Mouse (Mus musculus) liver, postnatal 0 days (tissue): Measurements from ENCODE around the gene Best1.

Experiments used
- CTCF ChIP-seq: sonication (generic); IDR thresholded peaks from 2 replicates; pipeline ENCODE4 v1.5.1; 2016; ENCODE audit warnings: antibody characterized with exemption, low read depth
- EP300 ChIP-seq: IDR thresholded peaks from 2 replicates; pipeline ENCODE4 v1.6.1; 2016; ENCODE audit warnings: antibody characterized with exemption, low read depth, mild to moderate bottlenecking

DNA sequence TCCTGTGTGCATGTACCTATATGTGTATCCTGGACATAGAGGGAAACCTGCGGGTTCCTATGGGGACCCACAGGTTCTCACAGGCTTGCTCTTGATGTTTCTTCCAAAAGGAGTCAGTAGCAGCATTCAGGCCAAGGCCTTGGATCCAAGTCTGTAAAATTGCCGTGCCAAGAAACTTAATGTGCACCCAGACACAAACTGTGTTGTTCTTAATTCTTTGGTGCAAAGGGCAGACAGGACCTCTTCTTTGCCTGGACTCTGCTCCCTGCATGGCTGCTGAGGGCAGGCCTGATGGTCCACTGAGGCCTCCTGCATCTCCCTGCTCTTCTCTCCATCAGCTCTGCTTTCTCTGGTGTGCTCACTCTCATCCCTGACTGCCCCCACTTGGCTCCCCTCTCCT, 28.3 kb upstream of the Best1 start:
- no peak for TF ChIP-seq CTCF
- TF ChIP-seq EP300: no peak
